Mouse (Mus musculus) regulatory T cell (primary cell): Measurements from ENCODE around the gene Scp2d1.
"Not testable (repeated sequence)": the region's sequence is repeated elsewhere in the genome, so short reads cannot be mapped to it uniquely, and the experiment has no call there.

Experiments used
- in situ Hi-C: fragments of 300-600 bp; cut with MboI, MseI; formaldehyde crosslinking; loops from one replicate; pipeline ENCODE4 v1.15.1; 2025; ENCODE audit warnings: high pct_unique_total_duplicates

Gene Scp2d1

DNA sequence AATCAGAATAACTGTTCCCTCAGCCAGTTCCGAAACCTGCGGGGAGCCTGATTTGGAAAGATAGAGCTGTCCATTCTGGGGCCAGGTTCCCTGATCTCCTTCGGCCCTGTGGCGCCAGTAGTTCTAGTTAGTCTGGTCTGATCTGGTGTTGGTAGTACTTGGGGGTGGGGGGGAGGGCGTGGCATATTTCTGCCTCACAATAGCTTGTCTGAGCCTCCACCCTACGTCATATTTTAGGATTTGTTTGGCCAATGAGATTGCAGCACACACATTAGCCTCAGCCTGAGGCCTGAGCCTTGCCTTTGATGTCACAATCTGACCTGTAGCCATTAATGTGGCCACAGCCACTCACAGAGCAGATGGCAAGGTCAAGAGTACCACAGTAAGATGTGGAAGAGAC, at the start of gene Scp2d1:
Gene Scp2d1 (plus strand): TSS at position 301 of the 400 bp plus-strand sequence.
- in situ Hi-C loops, result not testable (repeated sequence)

GRCm38 (mm10) chr2:144774636-144775160, 48.8 kb upstream of the Scp2d1 start:
- in situ Hi-C loops, result no loop called here

DNA sequence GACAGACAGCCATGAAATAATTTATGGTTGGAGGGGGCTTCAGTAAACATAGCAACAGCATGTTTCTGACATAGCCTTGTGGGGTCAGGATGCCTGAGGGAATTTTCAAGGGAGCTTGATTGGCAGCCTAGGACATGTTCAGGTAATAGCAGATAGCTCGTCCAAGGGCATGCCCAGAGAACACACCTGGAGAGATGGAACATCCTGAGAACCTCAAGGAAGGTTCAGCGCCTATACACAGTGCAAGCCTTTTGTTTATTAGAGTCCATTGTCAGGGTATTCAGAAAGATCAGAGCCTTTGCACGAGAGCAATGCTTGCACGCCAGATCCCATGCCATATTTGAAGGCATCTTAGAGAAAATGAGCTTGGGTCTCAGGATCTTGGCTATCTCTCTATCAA, 47.8 kb upstream of the Scp2d1 start:
- in situ Hi-C loops, result no loop called here

DNA sequence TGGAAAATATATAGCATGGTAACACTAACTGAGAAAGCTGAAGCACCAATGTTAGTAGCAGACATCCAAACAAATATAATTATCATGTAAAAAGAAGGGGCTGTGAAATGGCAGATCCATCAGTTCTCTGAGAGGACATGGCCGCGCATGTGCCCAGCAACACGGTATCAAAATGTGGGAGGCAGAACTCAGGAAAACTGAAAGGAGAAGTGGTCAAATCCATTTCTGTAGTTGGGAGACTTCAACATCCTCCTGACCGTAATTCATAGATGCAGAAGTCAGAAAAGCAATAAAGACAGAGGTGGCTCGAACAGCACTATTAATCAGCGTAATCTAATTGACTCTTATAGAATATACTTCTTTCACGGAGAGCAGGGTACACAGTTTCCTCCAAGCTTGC, 44.2 kb upstream of the Scp2d1 start:
- in situ Hi-C loops, result no loop called here

- in situ Hi-C loops, result no loop called here
Measured at GRCm38 (mm10) chr2:144780731-144781130, 42.7 kb upstream of the Scp2d1 start.

DNA sequence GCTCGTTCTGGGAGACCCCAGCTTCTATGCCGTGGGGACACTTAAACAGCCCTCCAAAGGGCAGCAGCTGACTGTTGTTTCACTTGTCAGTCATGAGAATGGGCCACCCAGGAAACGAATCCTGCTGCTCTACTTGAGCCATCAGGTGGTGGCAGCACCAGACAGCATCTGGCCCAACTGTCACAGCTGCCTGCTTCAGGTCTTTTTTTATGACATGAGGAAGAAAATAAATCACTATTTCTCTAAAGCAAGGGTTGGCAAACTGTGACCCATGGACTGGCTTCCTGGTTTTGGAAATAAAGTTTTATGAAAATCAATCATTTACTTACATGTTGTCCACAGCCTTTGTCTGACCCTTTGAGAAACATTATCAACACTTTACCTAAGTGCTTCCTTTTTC, 41.6 kb upstream of the Scp2d1 start:
- in situ Hi-C loops, result no loop called here

DNA sequence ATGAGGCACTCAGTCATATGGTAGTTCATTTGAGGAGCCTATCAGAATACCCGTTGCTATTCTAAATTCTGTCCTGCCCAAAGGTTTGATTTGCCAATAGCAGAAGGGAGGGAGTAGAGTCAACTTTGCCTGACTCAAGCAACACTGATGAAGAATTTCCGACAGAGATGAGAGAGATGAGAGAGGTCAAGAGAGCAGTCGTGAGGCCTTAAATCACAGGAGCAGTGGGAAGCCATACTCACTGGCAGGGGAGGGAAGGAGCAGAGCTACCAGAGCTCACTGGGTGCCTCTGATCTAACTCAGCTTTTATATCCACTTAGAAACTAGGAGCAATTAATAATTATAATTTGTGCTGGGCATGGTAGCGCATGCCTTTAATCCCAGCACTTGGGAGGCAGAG, 41.0 kb upstream of the Scp2d1 start:
- in situ Hi-C loops, result no loop called here

DNA sequence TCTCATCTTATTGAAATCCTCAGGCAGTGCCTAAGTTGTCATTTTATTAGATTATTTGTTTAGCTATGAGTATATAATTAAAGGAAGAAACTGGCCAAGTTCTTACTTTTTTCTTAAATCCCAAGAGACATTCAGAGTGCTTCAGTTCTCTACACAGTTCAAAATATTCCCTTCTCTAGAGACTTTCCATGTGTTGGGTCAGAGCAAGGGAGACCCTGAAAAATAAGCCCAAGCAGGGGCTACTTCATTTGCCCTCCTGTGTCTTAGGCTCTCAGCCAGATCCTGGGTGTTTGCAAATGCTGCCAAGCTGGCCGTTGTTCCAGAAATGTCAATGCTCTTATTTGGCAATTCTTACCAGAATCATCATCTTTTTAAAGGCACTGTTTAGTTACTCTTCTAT, 40.3 kb upstream of the Scp2d1 start:
- in situ Hi-C loops, result no loop called here

GRCm38 (mm10) chr2:144783831-144784230, 39.6 kb upstream of the Scp2d1 start:
- in situ Hi-C loops, result no loop called here

DNA sequence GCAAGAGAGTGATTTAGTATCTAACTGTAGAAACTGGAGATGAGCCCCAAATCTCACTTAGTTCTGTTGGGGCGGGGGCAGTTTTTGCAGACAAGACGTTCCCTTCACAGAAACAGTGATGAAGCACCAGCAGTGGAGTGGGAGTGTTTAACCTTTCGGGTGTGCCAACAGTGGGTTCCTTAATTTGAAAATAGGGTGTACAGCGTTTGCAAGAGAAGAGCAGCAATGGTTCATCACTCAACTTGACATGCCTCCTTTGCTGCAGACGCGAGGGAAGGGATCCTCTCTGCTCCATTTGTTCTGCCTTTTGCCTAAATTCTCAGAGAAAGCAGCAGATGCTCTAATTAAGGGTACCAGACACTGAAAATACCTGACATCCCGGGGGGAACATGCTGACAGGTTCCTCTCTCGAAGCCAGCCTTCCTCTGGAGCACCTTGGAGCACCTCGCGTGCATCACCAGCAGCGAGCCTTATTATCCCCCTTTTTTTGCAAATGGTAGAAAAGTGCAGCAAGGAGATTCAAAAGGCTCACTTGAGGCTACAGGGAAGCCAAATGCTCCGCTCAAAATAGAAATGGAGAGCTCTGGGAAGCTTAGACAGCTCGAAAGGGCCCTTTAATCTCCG, 31.7 kb upstream of the Scp2d1 start:
- in situ Hi-C loops, result no loop called here

DNA sequence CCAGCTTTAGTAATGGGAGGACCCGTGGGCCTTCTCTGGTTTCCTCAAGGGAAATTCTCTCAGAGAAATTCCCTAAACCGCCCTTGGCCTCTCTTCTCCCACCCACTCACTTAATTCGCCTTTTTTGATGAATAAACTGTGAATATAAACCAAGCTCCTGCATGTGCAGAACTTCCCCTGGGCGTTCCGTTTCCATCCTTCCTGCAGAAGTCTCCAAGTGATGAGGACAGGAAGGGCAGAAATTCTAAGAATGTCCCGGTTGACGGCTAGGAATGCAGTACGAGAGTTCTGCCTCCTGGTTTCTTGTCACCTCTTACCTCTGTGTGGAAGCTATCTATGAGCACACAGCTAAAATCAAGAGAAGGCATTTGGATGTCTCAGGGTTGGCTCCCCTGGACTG, 25.9 kb upstream of the Scp2d1 start:
- in situ Hi-C loops, result no loop called here

DNA sequence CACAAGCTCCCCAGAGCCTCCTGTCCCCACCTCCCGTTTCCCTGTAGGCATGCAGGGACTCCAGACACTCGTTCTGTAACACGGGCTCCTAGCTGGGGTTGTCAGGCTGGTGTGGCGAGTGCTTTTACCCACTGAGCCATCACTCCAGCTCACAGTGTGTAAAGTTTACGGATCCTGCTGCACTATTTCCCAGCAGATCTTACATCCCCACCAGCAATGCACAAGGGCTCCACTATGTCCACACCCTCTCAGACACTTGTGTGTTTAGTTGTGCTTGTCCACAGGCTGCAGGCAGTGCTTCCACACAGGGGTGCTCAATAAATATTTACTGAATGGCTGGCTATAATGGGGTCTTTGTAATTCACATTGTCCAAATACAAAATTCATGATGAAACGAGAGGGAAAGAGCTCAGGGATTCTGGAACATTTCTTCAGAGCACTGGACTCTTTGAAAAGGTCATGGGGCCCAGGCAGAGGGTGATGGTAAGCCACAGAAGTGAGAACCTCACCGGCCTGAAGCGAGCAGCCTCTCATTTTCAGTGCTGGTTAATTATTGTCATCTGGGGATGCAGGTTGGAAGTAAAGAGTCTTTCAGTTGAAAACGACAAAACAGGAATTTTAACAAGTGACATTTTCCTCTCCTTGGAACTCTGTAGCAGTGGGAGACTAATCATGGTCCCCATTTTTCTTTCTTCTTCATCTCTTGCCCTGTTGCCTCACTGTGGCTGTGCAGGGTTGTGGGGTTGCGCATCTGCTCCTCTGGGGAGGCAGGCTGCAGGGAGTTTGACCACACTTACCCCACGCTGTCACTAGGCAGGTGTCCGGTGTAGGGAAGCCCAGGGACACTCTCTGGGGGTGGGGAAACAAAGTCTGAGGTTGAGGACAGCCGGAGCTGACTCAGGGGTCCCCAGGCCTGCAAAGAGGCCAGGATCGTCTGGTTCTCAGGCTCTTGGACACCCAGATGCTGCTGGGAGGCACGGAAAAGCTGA, 15.4 kb upstream of the Scp2d1 start:
- in situ Hi-C loops, result no loop called here

GRCm38 (mm10) chr2:144828457-144828985, 5.1 kb downstream of the Scp2d1 start:
- in situ Hi-C loops, result no loop called here

- in situ Hi-C loops, result no loop called here
Measured at GRCm38 (mm10) chr2:144836667-144837311, 13.3 kb downstream of the Scp2d1 start.

DNA sequence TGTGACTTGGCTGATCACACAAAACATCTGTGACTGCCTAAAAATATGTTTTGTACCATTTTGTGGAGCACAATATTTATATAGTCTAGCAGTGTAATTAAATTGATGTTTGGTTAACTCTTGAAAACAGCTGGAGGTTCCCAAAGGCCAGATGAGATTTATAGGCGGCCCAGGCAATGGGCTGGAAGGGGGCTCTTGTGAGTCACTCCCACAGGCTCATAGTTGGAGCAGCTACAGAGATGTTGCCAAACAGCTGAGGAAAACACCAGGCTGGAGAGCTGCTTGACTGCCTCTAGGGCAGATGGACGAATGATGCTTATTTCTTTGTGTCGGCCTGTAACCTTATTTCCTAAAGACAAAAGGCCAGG, 13.8 kb downstream of the Scp2d1 start:
- in situ Hi-C loops, result no loop called here

GRCm38 (mm10) chr2:144868827-144869226, 45.4 kb downstream of the Scp2d1 start:
- in situ Hi-C loops, result no loop called here
